Mouse (Mus musculus): Measurements from ENCODE around the gene Otud7b. TPM values are rescaled to one million over a fixed set of nuclear protein-coding genes. Genes with fewer than 3 reads are reported as not detected.

Otud7b gene
- total RNA-seq, 2 experiments from 2014 or later: 3.0 to 4.9 TPM

Other genes with a start within 250 kb of the Otud7b start
- gene Prpf3, start 248.6 kb upstream of the Otud7b start, total RNA-seq (2015): 41.2 and 56.2 TPM in 2 replicates
- gene Prpf3, start 248.6 kb upstream of the Otud7b start, total RNA-seq (2017): 25.7 and 51.2 TPM in 2 replicates
- gene Mrps21, start 233.0 kb upstream of the Otud7b start, total RNA-seq (2015): 132 and 147 TPM in 2 replicates
- 382 and 387 TPM in 2 replicates for gene Mrps21, start 233.0 kb upstream of the Otud7b start, total RNA-seq (2017)
- 0.56 and 1.3 TPM in 2 replicates for gene Ciart, start 222.3 kb upstream of the Otud7b start, total RNA-seq (2015)
- gene Ciart, start 222.3 kb upstream of the Otud7b start, total RNA-seq (2017): 2.8 and 3.3 TPM in 2 replicates
- 55.1 and 62.0 TPM in 2 replicates for gene BC028528, start 212.5 kb upstream of the Otud7b start, total RNA-seq (2015)
- gene BC028528, start 212.5 kb upstream of the Otud7b start, total RNA-seq (2017): 63.3 and 68.9 TPM in 2 replicates
- gene Aph1a, start 210.6 kb upstream of the Otud7b start, total RNA-seq (2015): 30.6 and 30.8 TPM in 2 replicates
- gene Aph1a, start 210.6 kb upstream of the Otud7b start, total RNA-seq (2017): 34.9 and 35.1 TPM in 2 replicates
- not detected in 2 replicates for gene Car14, start 199.8 kb upstream of the Otud7b start, total RNA-seq (2015)
- not detected in 2 replicates for gene Car14, start 199.8 kb upstream of the Otud7b start, total RNA-seq (2017)
- gene Anp32e, start 175.3 kb upstream of the Otud7b start, total RNA-seq (2015): 101 and 132 TPM in 2 replicates
- 384 and 526 TPM in 2 replicates for gene Anp32e, start 175.3 kb upstream of the Otud7b start, total RNA-seq (2017)
- gene Plekho1, start 108.5 kb upstream of the Otud7b start, total RNA-seq (2015): 22.1 and 25.9 TPM in 2 replicates
- gene Plekho1, start 108.5 kb upstream of the Otud7b start, total RNA-seq (2017): 24.7 and 25.1 TPM in 2 replicates
- 26.3 and 28.4 TPM in 2 replicates for gene Vps45, start 46.1 kb upstream of the Otud7b start, total RNA-seq (2015)
- gene Vps45, start 46.1 kb upstream of the Otud7b start, total RNA-seq (2017): 10.9 and 12.6 TPM in 2 replicates
- not detected in 2 replicates for gene Mtmr11, start 57.5 kb downstream of the Otud7b start, total RNA-seq (2015)
- gene Mtmr11, start 57.5 kb downstream of the Otud7b start, total RNA-seq (2017): 0.08 TPM in 1 of 2 replicates, not detected in the other
- 88.5 and 92.4 TPM in 2 replicates for gene Sf3b4, start 67.8 kb downstream of the Otud7b start, total RNA-seq (2015)
- 23.0 and 24.6 TPM in 2 replicates for gene Sf3b4, start 67.8 kb downstream of the Otud7b start, total RNA-seq (2017)
- 0.34 and 0.49 TPM in 2 replicates for gene Sv2a, start 76.6 kb downstream of the Otud7b start, total RNA-seq (2015)
- gene Sv2a, start 76.6 kb downstream of the Otud7b start, total RNA-seq (2017): 0.21 and 0.51 TPM in 2 replicates
- 29.1 and 34.3 TPM in 2 replicates for gene Bola1, start 115.2 kb downstream of the Otud7b start, total RNA-seq (2015)
- 42.9 and 50.4 TPM in 2 replicates for gene Bola1, start 115.2 kb downstream of the Otud7b start, total RNA-seq (2017)
- 5.7 and 9.1 TPM in 2 replicates for gene Hist2h2ab, start 115.3 kb downstream of the Otud7b start, total RNA-seq (2015)
- 113 and 300 TPM in 2 replicates for gene Hist2h2ab, start 115.3 kb downstream of the Otud7b start, total RNA-seq (2017)
- 42.3 and 43.4 TPM in 2 replicates for gene Hist2h2ac, start 116.4 kb downstream of the Otud7b start, total RNA-seq (2015)
- gene Hist2h2ac, start 116.4 kb downstream of the Otud7b start, total RNA-seq (2017): 3,711 and 3,907 TPM in 2 replicates
- 5.4 and 5.9 TPM in 2 replicates for gene Hist2h2be, start 116.6 kb downstream of the Otud7b start, total RNA-seq (2015)
- gene Hist2h2be, start 116.6 kb downstream of the Otud7b start, total RNA-seq (2017): 6.6 and 8.0 TPM in 2 replicates
- gene Hist2h3c2, start 134.6 kb downstream of the Otud7b start, total RNA-seq (2015): 259 and 308 TPM in 2 replicates
- 127 and 135 TPM in 2 replicates for gene Hist2h3c2, start 134.6 kb downstream of the Otud7b start, total RNA-seq (2017)
- 54.6 and 61.5 TPM in 2 replicates for gene Hist2h2aa2, start 135.7 kb downstream of the Otud7b start, total RNA-seq (2015)
- 0.67 and 1,948 TPM in 2 replicates for gene Hist2h2aa2, start 135.7 kb downstream of the Otud7b start, total RNA-seq (2017)
- not detected in 2 replicates for gene Hist2h2aa1, start 141.0 kb downstream of the Otud7b start, total RNA-seq (2015)
- 7,846 and 10,813 TPM in 2 replicates for gene Hist2h2aa1, start 141.0 kb downstream of the Otud7b start, total RNA-seq (2017)
- gene Hist2h3c1, start 142.2 kb downstream of the Otud7b start, total RNA-seq (2015): 17.3 and 17.9 TPM in 2 replicates
- 2.8 TPM in 1 of 2 replicates, not detected in the other for gene Hist2h3c1, start 142.2 kb downstream of the Otud7b start, total RNA-seq (2017)
- 111 and 118 TPM in 2 replicates for gene Hist2h4, start 158.8 kb downstream of the Otud7b start, total RNA-seq (2015)
- gene Hist2h4, start 158.8 kb downstream of the Otud7b start, total RNA-seq (2017): 114 and 115 TPM in 2 replicates
- gene Hist2h3b, start 164.1 kb downstream of the Otud7b start, total RNA-seq (2015): 773 and 862 TPM in 2 replicates
- 369 and 430 TPM in 2 replicates for gene Hist2h3b, start 164.1 kb downstream of the Otud7b start, total RNA-seq (2017)
- gene Hist2h2bb, start 165.2 kb downstream of the Otud7b start, total RNA-seq (2015): 1,111 and 1,146 TPM in 2 replicates
- 9,134 and 9,995 TPM in 2 replicates for gene Hist2h2bb, start 165.2 kb downstream of the Otud7b start, total RNA-seq (2017)
- gene Fcgr1, start 189.4 kb downstream of the Otud7b start, total RNA-seq (2015): 0.37 and 1.2 TPM in 2 replicates
- 0.14 and 0.21 TPM in 2 replicates for gene Fcgr1, start 189.4 kb downstream of the Otud7b start, total RNA-seq (2017)

All from megakaryocyte progenitor cell, adult 5-6 weeks (primary cell).